Mouse (Mus musculus): ENCODE results near the gene Sacs.

Gene Sacs

DNA sequence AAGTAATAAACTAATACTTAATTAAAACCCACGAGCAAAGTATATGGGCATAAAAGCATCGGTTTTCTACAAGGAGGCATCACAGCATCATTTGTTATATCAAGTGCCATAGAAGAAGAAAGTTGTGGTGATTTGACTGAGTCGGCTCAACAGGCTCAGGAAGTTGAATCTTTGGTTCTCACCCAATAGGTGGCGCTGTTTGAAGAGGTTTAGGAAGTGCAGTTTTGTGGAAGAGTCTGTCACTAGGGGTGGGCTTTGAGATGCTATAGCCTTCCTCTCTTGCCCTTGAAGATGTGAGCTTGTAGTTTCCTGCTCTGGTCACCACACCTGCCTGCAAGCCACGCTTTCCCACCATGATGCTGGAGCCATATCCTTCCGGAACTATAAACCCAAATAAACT, 104.4 kb downstream of the Sacs start:
- DNase-seq, result peak; percentile 50

DNA sequence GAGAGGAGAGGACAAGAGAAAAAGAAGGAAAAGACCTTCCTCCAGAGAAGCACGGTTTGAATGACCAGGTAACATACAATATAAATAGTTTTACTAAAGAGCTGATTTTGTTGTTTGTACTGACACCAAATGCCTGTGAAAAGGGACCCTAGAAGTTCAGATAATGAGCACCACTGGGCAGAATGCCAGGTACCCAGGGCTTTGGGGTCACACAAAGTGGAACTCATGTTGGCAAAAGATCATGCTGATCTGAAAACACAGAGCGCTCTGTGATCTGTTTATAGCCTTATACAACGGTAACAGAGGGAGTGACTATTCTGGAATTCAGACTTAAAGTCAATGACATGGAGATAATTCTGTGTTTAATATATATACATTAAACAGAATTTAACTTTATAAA, 108.2 kb downstream of the Sacs start:
- no peak for DNase-seq

DNA sequence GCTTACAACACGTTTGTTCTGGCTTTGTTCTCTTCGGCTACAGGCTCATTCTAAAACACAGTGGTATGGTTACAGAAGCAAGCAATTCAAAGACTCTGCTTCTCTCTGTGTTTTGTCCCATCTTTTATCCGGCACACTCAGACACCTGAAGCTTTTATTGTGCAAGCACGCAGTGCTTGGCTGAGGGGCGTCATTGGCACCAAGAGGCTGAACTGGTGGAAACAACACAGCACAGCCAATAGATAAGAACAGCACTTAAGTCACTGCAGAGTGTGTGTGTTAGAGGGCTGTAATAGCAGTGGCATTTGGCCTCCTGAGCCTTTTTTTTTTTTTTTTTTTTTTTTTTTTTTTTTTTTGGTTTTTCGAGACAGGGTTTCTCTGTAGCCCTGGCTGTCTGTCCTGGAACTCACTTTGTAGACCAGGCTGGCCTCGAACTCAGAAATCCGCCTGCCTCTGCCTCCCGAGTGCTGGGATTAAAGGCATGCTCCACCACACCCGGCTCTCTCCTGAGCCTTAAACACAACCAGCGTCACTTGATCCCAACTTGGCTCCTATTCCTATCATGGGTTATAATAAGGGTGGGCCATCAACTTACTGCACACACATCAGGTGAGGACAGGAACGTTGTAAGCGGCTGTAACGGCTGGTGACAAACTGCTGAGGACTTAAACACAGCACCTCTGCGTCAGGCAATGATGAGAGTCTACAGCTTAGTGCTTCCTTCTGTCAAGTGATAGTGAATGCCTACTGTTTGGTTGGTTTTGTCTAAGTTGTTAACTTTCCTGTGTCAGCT, 114.5 kb downstream of the Sacs start:
- no peak for DNase-seq

DNA sequence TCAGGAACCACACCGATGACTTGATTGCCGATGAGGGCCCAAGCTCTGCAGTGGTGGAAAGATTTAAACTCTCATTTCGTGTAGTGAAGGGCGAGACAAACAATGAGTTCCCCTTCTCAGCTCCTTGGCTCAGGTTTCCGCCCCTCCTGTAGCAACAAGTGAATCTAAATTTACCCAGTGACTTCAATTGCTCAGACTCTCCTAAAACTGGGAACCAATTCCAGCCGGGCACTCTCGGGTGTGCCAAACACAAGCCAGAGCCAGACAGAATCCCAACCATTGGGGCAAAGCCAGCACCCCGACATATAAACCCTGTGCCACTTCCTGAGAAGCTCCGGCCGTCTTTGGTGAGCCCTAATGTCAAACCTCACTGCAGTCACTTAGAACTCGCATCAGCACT, 120.1 kb downstream of the Sacs start, which contains the start of gene Sgcg:
Sgcg (minus strand) TSS at position 139 of the 400 bp plus-strand sequence.
- no peak for DNase-seq

DNA sequence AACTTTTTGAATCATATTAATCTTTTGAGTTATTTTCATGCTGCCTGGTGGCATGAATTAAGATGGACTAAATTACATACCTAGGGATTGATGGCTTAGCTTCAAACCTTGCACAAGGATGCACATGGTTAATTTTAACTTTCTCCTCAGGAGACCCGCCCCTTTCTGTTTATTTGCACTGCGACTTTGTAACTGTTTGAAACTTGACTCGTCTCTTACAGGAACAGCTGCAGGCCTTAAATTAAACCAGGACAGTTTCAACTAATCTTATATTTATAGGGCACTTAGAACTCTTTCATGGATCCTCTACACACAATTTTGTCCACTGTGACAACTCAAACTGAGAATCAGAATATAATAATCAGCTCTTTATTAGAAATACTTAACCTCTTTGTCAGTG, 120.8 kb downstream of the Sacs start:
- DNase-seq, result no peak

DNA sequence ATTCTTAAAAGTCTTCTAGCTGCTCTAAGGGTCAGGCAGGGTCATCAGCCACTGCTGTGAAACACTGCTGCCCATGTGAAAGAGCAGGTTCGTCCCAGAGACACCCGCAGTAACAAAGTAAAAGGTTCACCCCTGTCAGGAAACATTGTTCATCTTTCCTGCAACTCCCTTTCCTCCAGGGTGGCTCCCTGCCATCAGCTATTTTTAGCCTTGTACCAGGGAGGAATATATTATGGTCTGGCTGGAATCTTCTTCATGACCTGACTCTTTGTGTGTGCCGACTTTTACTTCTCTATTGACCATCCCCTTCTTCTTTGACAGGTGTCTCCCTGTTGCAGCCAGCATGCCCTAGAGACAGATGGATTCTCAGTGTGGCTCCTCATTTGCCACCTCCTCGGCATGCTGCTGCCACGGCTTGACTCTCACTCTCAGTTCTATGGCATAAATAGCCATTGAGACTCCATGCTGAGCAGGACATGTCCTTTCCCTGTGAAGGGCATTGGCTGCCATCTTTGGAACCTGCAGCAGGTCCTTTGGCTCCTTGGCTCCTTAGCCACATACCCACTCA, 129.7 kb downstream of the Sacs start:
- DNase-seq, result no peak

DNA sequence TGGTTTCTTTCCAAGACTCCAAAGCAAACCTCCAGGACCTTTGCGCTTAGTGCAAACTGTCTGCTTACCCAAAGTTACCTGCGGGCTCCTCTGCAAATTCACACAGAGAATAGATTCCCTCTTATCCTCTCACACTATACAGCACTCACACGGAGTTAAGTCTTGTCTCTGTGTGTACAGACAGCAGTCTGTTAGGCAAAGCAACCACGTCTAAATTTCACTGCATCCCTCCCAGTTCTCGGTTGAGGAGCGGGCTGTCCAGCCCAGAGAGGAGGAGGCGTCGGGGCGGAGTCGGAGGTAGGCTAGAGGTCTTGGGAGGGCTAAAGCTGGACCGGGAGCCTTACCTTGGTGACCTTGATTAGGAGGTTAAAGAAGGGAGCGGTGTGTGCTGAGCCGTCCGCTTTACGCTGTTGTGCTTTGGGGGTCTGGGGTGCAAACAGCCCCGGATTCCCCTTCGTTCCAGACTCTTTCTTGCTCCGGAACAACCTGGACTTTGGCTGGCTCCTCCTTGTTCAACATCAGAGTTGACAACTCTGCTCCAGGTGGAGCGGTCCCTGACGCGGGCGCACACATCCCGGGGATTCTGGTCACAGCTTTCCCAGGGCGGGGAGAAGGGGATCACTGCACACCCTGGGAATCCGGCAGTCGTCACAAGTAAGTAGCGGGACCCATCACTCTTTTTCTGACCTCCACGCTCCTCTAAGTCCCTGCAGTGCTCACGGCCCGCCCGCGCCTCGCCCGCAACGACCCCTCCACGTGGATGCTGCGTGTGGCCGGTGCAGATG, 136.3 kb downstream of the Sacs start:
- DNase-seq, result peak; percentile 21

DNA sequence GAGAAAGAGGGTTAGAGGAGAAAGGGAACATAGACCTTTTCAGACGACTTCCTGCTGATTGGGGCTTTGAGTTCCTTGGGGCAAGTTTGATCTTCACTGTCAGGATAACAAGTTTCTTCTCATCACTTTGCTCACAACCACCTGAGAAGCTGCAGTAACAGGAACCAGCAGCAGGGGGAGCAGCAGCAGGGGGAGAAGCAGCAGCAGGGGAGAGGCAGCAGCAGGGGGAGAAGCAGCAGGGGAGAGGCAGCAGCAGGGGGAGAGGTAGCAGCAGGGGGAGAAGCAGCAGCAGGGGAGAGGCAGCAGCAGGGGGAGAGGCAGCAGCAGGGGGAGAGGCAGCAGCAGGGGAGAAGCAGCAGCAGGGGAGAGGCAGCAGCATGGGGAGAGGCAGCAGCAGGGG, 139.0 kb downstream of the Sacs start:
- DNase-seq, result peak; percentile 25

DNA sequence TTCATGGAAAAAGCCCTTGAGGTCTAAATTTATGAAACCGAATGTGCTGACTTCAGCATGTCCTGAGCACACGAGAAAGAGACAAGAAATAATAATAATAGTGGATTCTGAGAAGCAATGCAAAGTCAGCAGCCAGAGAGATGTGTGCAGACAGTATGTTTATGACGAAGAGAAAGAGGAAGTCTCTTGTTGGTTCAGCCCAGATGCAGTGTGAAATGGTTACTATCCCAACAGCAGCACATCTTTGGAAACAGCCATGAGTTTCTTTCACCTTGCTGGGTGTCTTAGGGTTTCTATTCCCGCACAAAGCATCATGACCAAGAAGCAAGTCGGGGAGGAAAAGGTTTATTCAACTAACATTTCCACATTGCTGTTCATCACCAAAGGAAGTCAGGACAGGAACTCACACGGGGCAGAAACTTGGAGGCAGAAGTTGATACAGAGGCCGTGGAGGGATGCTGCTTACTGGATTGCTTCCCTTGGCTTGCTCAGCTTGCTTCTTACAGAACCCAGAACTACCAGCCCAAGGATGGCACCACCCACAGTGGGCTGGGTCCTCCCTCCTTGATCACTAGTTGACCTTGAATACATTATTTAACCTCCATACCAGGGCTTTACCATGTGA, 140.5 kb downstream of the Sacs start:
- no peak for DNase-seq

DNA sequence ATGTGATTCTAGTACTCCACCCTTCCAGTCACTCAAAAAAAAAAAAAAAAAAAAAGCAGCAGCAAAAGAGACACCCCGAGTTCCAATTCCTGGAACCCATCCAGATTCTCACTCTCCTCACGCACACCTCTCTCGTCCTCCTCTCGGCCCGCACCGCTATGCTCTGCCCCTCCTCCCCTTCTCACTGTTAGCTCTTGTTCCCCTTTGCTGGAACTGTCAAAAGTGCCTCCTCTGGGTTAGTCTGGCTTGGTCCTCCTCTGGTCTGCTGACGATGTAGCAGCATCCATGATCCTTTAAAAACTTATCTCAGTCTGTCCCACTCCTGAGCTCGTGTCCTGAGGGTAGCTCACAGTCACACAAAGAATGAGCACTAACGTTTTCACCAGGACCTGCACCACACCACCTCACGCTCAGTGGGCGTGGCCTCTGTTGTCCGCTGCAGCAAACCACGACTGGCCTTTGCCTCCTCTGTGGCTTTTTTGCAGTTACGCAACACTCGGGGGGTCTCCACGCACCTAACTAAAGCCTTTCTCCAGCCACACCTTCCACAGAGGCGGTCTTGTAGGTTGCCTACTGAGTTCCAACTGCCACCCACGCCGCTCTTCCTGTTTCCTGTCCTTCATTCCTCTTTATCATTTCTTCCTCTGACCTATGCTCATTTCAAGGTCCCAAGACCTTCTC, 150.5 kb downstream of the Sacs start:
- DNase-seq, result no peak

Data from embryo, embryonic 11 days (tissue).